Mouse (Mus musculus) lung, embryonic 14.5 days (tissue): ENCODE results near the gene Gm10985. TPM values are rescaled to one million over a fixed set of nuclear protein-coding genes. Genes with fewer than 3 reads are reported as not detected.
A peak's percentile ranks its signal among the peaks of the same experiment; 100 is the strongest.

Experiments used
- ATAC-seq: fragments of 200-750 bp; cut with Nextera tagmentation; 2 replicates; pipeline ENCODE4 v1.8.0; 2017; ENCODE audit warnings: mild to moderate bottlenecking, moderate TSS enrichment, moderate library complexity; ENCODE audit not compliant: insufficient read depth
- DNase-seq: peaks from one replicate; pipeline ENCODE4 v3.0.0-alpha.2; 2015
- H3K27ac ChIP-seq: fragments of 300-500 bp; sonication (generic); 2 replicates; pipeline ENCODE4 v1.5.1; 2014; ENCODE audit warnings: low read depth, mild to moderate bottlenecking, moderate library complexity
- H3K27me3 ChIP-seq: fragments of 300-500 bp; sonication (generic); 2 replicates; pipeline ENCODE4 v1.6.1; 2014; ENCODE audit warnings: low read length, control low read depth; ENCODE audit not compliant: insufficient read depth
- H3K36me3 ChIP-seq: fragments of 300-500 bp; sonication (generic); 2 replicates; pipeline ENCODE4 v1.6.1; 2014; ENCODE audit warnings: control low read depth; ENCODE audit not compliant: insufficient read depth
- H3K4me1 ChIP-seq: fragments of 300-500 bp; sonication (generic); 2 replicates; pipeline ENCODE4 v1.6.1; 2014; ENCODE audit warnings: antibody characterized with exemption, control low read depth; ENCODE audit not compliant: insufficient read depth
- H3K4me2 ChIP-seq: fragments of 300-500 bp; sonication (generic); 2 replicates; pipeline ENCODE4 v1.6.1; 2014; ENCODE audit warnings: mild to moderate bottlenecking
- H3K4me3 ChIP-seq: fragments of 300-500 bp; sonication (generic); 2 replicates; pipeline ENCODE4 v1.5.1; 2014; ENCODE audit warnings: low read depth, low read length
- H3K9ac ChIP-seq: fragments of 300-500 bp; sonication (generic); 2 replicates; pipeline ENCODE4 v1.6.1; 2014
- H3K9me3 ChIP-seq: fragments of 300-500 bp; sonication (generic); 2 replicates; pipeline ENCODE4 v1.6.1; 2016; ENCODE audit warnings: low read depth, low read length, control low read depth
- CTCF ChIP-seq: IDR thresholded peaks from 2 replicates; pipeline ENCODE4 v1.5.1; 2016; ENCODE audit warnings: antibody characterized with exemption, low read depth
- WGBS: fragments of 180-500 bp; shearing (Covaris S2); extraction: QIAGEN DNeasy Blood & Tissue Kit; methylation state at CpG from one replicate; pipeline ENCODE4 v1.1.7; 2014; 5-methylcytosine and 5-hydroxymethylcytosine counted together
- polyA plus RNA-seq: library from polyadenylated mRNA; unstranded; fragments of >200 nt; fragmentation: Nextera tagmentation; extraction: Ambion mirVana; gene quantifications from 2 replicates; pipeline ENCODE4 v1.2.1, GENCODE M21; 2014

Gene Gm10985
- polyA plus RNA-seq, 1 experiment from 2014 or later, result not detected

DNA sequence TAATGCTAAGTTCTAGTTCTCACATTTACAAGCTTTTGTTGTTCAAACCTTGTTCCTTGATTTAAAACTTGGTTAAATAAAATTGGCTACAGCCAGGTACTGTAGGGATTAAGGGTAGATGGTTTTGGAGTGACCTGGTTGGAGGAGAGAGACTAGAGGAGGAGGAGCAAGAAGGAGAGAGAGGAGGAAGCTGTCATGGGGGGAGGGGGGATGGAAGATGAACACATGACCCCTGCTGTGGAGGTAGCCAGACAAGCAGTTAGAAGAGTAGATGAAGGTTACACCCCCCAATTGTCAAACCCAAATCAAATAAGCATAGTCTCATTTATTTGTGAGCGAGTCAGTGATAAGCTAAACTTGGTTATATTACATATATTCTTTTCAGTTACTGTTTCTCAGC, 26.7 kb downstream of the Gm10985 start:
- no peak for DNase-seq
- no peak for ATAC-seq

GRCm38 (mm10) chr3:53890619-53891540, 46.0 kb downstream of the Gm10985 start:
- H3K9ac ChIP-seq, result no peak overlapping the region
- TF ChIP-seq CTCF, result no peak
- DNase-seq, result peak; percentile 61
- WGBS, result 54% methylated on average over 12 of the region's 12 CpGs
- peak overlapping the region; percentile 4; the same call in 1 of the 2 replicates for H3K27ac ChIP-seq
- H3K27me3 ChIP-seq, result no peaks in the 10 kb centered on the region
- H3K4me2 ChIP-seq, result no peak overlapping the region
- no peak overlapping the region for H3K4me3 ChIP-seq
- peak; percentile 31; the same call in 1 of the 2 replicates for ATAC-seq
- H3K9me3 ChIP-seq, result no peaks in the 10 kb centered on the region
- H3K4me1 ChIP-seq, result no peaks in the 10 kb centered on the region
- no peaks in the 10 kb centered on the region for H3K36me3 ChIP-seq

More for the DNA sequence above, 26.7 kb downstream of the Gm10985 start:
- Histone ChIP-seq H3K9ac (no peak overlapping the region), H3K36me3 (no peaks in the 10 kb centered on the region), H3K4me2 (no peak overlapping the region), H3K27ac (no peak overlapping the region), H3K4me1 (no peaks in the 10 kb centered on the region), H3K4me3 (no peak overlapping the region), H3K27me3 (no peaks in the 10 kb centered on the region), H3K9me3 (no peaks in the 10 kb centered on the region)
- 74% methylated on average over 1 of the region's 1 CpGs for WGBS
- no peak for TF ChIP-seq CTCF

Other genes starting within 250 kb of the Gm10985 start
- 20.4 and 21.5 TPM in 2 replicates for gene Frem2, start 187.7 kb upstream of the Gm10985 start, polyA plus RNA-seq
- gene Ufm1, start 18.7 kb downstream of the Gm10985 start, polyA plus RNA-seq, result 101 and 103 TPM in 2 replicates